Mouse (Mus musculus) urinary bladder, adult 2 months (tissue): ENCODE measurements at regions not wholly inside any gene's neighbourhood (a gene's known extent, or its start where the extent isn't known, plus 50 kb on each side); places are given as distances from the start of the nearest gene placed in this dataset.

Experiments
- DNase-seq: peaks from one replicate; pipeline ENCODE4 v3.0.0; 2022; ENCODE audit warnings: low spot score

GRCm38 (mm10) chr12:13677266-13677665 is 408.3 kb downstream of the Nbas start:
- DNase-seq, result no peak

GRCm38 (mm10) chr12:13669453-13669852 is 400.5 kb downstream of the Nbas start:
- no peak for DNase-seq

GRCm38 (mm10) chr12:13668485-13669022 is 399.6 kb downstream of the Nbas start:
- no peak for DNase-seq

- DNase-seq, result no peak
Observed at GRCm38 (mm10) chr12:13639336-13639735, 370.4 kb downstream of the Nbas start.
